Mouse (Mus musculus) MEL (cell line): Measurements from ENCODE around the gene Npas3.

ENCODE experiments used
- CTCF ChIP-seq, 3 experiments: IDR thresholded peaks in 2 of 3; conservative IDR thresholded peaks in 1 of 3; 2 replicates each; pipeline ENCODE4 v1.5.1; 2011 to 2012; ENCODE audit warnings: low read length in 3 of 3, low read depth in 2 of 3, mild to moderate bottlenecking in 2 of 3, improper control_type of control experiment in 1 of 3, inconsistent platforms in 1 of 3, mixed read lengths in 1 of 3, moderate library complexity in 1 of 3; ENCODE audit not compliant: control insufficient read depth in 1 of 3, insufficient read depth in 1 of 3, poor library complexity in 1 of 3, severe bottlenecking in 1 of 3
- MAX ChIP-seq: IDR thresholded peaks from 2 replicates; pipeline ENCODE4 v1.6.1; 2011; ENCODE audit warnings: low read length, improper control_type of control experiment
- POLR2A ChIP-seq, 2 experiments: IDR thresholded peaks; 2 replicates each; pipeline ENCODE4 v1.6.1; 2011 to 2012; ENCODE audit warnings: low read length in 2 of 2, mild to moderate bottlenecking in 2 of 2, control low read depth in 1 of 2, improper control_type of control experiment in 1 of 2, low read depth in 1 of 2, moderate library complexity in 1 of 2; ENCODE audit not compliant: control insufficient read depth in 1 of 2, insufficient read depth in 1 of 2, poor library complexity in 1 of 2
- UBTF ChIP-seq: IDR thresholded peaks from 2 replicates; pipeline ENCODE4 v1.6.1; 2012; ENCODE audit warnings: low read depth, mild to moderate bottlenecking, inconsistent platforms, low read length, improper control_type of control experiment, moderate library complexity, borderline replicate concordance; ENCODE audit not compliant: insufficient read depth
- USF2 ChIP-seq, 2 experiments: IDR thresholded peaks; 2 replicates each; pipeline ENCODE4 v1.6.1; 2011 to 2012; ENCODE audit warnings: improper control_type of control experiment in 2 of 2, low read length in 2 of 2, borderline replicate concordance in 1 of 2, inconsistent platforms in 1 of 2, low read depth in 1 of 2, mild to moderate bottlenecking in 1 of 2; ENCODE audit not compliant: insufficient read depth in 1 of 2

DNA sequence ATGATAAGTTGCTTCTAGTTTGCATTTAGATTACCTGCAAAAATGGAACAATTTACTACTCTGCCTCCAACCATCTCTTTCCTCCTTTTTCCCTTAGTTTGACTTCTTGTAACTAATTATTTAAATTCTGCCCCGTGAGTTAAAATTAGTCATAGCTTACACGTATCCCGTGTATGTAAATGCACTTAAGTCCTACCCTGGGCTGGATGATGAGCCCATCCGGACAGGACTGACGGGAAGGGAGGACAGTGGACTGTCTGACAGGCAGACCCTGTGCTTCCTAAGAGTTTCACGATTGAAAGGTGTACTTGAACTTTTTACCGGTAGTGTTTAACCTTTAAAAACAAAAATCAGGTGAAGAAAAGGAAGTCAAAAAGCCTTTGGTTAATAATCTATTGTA, 103.4 kb downstream of the Npas3 start:
- TF ChIP-seq MAX (no peak), POLR2A (IDR thresholded peaks at IDR 0.05; ENCODE audit: control insufficient read depth in 1 of 2, insufficient read depth in 1 of 2, low read depth in 1 of 2, low read length in 2 of 2, poor library complexity in 1 of 2) (no peak), CTCF (IDR thresholded peaks at IDR 0.05 in 2 of 3, conservative IDR thresholded peaks at IDR 0.05 in 1 of 3; ENCODE audit: control insufficient read depth in 1 of 3, insufficient read depth in 1 of 3, low read depth in 2 of 3, low read length in 3 of 3, poor library complexity in 1 of 3, severe bottlenecking in 1 of 3) (no peak), UBTF (no peak), USF2 (IDR thresholded peaks at IDR 0.05; ENCODE audit: borderline replicate concordance in 1 of 2, insufficient read depth in 1 of 2, low read depth in 1 of 2, low read length in 2 of 2) (no peak)
